Mouse (Mus musculus) liver, postnatal 0 days (tissue): ENCODE data around the gene Rbl2.

Experiments
- CTCF ChIP-seq: sonication (generic); IDR thresholded peaks from 2 replicates; pipeline ENCODE4 v1.5.1; 2016; ENCODE audit warnings: antibody characterized with exemption, low read depth
- EP300 ChIP-seq: IDR thresholded peaks from 2 replicates; pipeline ENCODE4 v1.6.1; 2016; ENCODE audit warnings: antibody characterized with exemption, low read depth, mild to moderate bottlenecking

GRCm38 (mm10) chr8:91114428-91114827 is 44.6 kb downstream of the Rbl2 start:
- TF ChIP-seq CTCF (no peak), EP300 (no peak)
